Mouse (Mus musculus) G1E (cell line): ENCODE results near the gene Zfp62. TPM values are rescaled to one million over a fixed set of nuclear protein-coding genes. Genes with fewer than 3 reads are reported as not detected.

Experiments
- ATAC-seq: 2 replicates; pipeline ENCODE4 v1.8.0; 2016; ENCODE audit warnings: mild to moderate bottlenecking; ENCODE audit not compliant: insufficient number of reproducible peaks, poor library complexity, low FRiP score, severe bottlenecking; ENCODE audit errors: extremely low read depth
- DNase-seq: peaks from one replicate; pipeline ENCODE4 v3.0.0; 2012; ENCODE audit warnings: low spot score
- H3K27me3 ChIP-seq: 2 replicates; pipeline ENCODE4 v1.6.1; 2012; ENCODE audit warnings: mild to moderate bottlenecking, low read length, inconsistent platforms; ENCODE audit not compliant: insufficient read depth
- H3K36me3 ChIP-seq: replicated peaks from 2 replicates; pipeline ENCODE3; 2012; ENCODE audit warnings: mild to moderate bottlenecking, inconsistent platforms
- H3K4me1 ChIP-seq: 2 replicates; pipeline ENCODE4 v1.6.1; 2012; ENCODE audit warnings: low read depth, low read length, inconsistent platforms, mixed read lengths; ENCODE audit not compliant: insufficient read depth
- H3K4me3 ChIP-seq: 2 replicates; pipeline ENCODE4 v1.5.1; 2012; ENCODE audit warnings: low read depth, mild to moderate bottlenecking, inconsistent platforms, low read length, moderate library complexity, mixed read lengths
- H3K9me3 ChIP-seq: replicated peaks from 2 replicates; pipeline ENCODE4 v1.6.1; 2012; ENCODE audit warnings: inconsistent platforms
- CTCF ChIP-seq: IDR thresholded peaks from 2 replicates; pipeline ENCODE4 v1.5.1; 2012; ENCODE audit warnings: low read depth, low read length, inconsistent platforms, mixed read lengths
- GATA1 ChIP-seq: IDR thresholded peaks from 2 replicates; pipeline ENCODE4 v1.6.1; 2012; ENCODE audit warnings: borderline replicate concordance, low read length, inconsistent platforms, mixed read lengths
- GATA2 ChIP-seq: IDR thresholded peaks from 2 replicates; pipeline ENCODE4 v1.6.1; 2012; ENCODE audit warnings: low read depth, low read length, inconsistent platforms, borderline replicate concordance
- POLR2AphosphoS5 ChIP-seq: IDR thresholded peaks from 2 replicates; pipeline ENCODE4 v1.6.1; 2012; ENCODE audit warnings: low read depth, low read length, inconsistent platforms; ENCODE audit not compliant: insufficient replicate concordance
- TAL1 ChIP-seq: conservative IDR thresholded peaks from 2 replicates; pipeline ENCODE4 v1.6.1; 2012; ENCODE audit warnings: low read depth, low read length, inconsistent platforms, mixed read lengths
- polyA plus RNA-seq: library from polyadenylated mRNA; stranded (reverse); fragments of >175 nt; gene quantifications from 2 replicates; pipeline ENCODE4 v1.2.3, GENCODE M21; 2012
- total RNA-seq, 2 experiments: library from RNA; stranded (forward) in 1 of 2; stranded (reverse) in 1 of 2; fragments of 200-1000 nt in 1 of 2; fragments of >200 nt in 1 of 2; fragmentation: Nextera tagmentation in 1 of 2; gene quantifications; 2 replicates each; pipeline ENCODE4 v1.2.3; 2014 to 2017

Zfp62 gene
- total and polyA plus RNA-seq, 3 experiments = 13.3 to 143 (median 78.2) TPM

DNA sequence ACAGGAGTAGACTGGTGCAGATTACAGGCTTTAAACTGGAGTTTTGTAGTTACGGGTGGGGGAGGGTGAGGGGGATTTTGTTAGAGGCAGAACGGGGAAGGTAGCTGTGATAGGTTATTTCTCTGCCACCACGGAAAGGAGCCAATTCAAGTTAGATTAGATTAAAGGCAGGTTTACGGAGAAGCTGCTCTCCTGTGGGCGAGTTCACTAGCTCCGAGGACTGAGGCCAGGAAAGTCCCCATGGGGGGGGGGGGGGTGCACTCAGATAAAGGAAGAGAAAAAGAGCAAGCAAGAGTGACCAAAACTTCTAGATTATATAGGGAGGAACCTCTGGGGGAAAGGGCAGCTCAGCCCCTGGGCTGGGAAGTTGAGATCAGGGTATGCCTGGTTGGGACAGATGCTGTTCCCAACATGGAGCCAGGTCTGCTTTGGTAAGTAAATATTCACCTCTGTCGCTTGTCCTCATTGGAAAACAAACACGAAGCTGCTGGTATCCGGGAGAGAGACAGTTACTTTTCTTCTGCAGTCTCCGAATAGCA lies 500 bp upstream of the Zfp62 start:
- peaks cover 28% of the 10 kb centered on the region for H3K36me3 ChIP-seq
- DNase-seq (peak; percentile 7), ATAC-seq (no peak)
- TF ChIP-seq GATA2 (no peak), CTCF (no peak), TAL1 (no peak), POLR2AphosphoS5 (no peak), GATA1 (no peak)
- peak overlapping the region; percentile 85 for H3K4me3 ChIP-seq
- H3K4me1 ChIP-seq = peaks cover 36% of the 10 kb centered on the region
- no peaks in the 10 kb centered on the region for H3K27me3 ChIP-seq
- H3K9me3 ChIP-seq = 0 out of 2 replicates have a peak, but pooled peaks cover 2% of the 10 kb centered on the region

DNA sequence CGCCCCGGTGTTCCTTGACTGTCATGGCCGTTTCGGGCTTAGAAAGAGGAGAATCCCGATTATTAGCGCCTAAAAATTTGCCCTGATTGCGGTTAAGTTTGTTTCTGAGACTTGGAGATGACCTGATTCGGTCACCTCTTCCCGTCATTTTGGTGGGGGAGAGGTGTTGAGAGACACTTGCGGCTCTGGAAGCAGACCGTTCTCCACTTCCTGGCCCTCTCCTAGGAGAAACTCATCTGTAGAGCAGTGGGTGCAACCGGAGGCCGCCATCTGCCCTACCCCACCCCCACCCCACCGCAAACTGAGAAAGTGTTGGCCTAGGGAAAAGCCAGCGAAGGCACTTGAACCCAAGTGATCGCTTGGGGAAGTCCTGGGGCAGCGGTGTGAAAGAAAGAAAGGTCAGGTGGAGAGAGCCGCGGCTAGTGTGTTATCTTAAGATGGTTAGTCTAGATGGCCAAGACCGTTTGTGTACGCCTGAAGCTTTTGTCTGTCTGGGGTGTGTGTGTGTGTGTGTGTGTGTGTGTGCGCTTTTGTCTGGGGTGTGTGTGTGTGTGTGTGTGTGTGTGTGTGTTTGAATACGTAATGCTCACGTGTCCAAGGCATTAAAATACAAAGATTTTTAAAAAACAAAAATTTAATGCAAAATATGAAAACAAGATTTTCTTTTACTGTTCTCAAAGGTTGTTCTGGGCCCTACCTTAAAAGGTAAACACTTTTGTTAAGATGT lies 842 bp downstream of the Zfp62 start:
- DNase-seq (peak; percentile 45), ATAC-seq (0 out of 2 replicates have a peak, but pooled peaks have one; percentile 3)
- Histone ChIP-seq H3K4me3 (peak overlapping the region; percentile 85), H3K9me3 (no peaks in the 10 kb centered on the region), H3K4me1 (peaks cover 40% of the 10 kb centered on the region), H3K27me3 (no peaks in the 10 kb centered on the region), H3K36me3 (peaks cover 29% of the 10 kb centered on the region)
- TF ChIP-seq POLR2AphosphoS5 = no peak
- no peak for TF ChIP-seq TAL1
- TF ChIP-seq CTCF = no peak
- TF ChIP-seq GATA1 = no peak
- TF ChIP-seq GATA2 = no peak

DNA sequence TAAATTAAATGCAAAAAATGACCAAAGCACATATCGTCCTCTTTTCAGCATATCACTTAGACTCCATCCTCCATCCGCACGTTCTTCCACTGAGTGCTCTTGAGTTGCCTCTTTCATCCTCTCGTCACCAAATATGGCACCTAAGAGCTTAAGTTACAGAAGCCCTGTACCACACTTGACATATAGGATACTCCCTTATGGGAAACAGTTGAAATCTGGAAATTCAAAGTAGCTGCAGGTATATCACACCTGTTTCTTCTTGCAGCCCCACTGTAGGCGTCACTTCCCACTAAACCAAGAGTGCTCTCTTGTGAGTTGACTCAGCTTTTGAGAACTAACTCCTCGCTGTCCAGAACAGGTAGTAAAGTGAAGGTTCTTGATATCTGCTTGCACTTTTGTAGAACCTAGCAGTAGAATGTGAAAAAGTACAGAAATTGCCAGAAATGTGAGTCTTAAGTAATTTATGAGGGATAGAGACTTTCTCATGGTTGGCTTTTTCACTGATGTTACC lies 2.0 kb downstream of the Zfp62 start:
- Histone ChIP-seq H3K9me3 (no peaks in the 10 kb centered on the region), H3K4me3 (peak overlapping the region; percentile 27; the same call in 1 of the 2 replicates), H3K36me3 (peaks cover 34% of the 10 kb centered on the region), H3K27me3 (no peaks in the 10 kb centered on the region), H3K4me1 (peaks cover 48% of the 10 kb centered on the region)
- DNase-seq (no peak), ATAC-seq (no peak)
- no peak for TF ChIP-seq GATA2
- no peak for TF ChIP-seq POLR2AphosphoS5
- TF ChIP-seq TAL1 = no peak
- no peak for TF ChIP-seq CTCF
- no peak for TF ChIP-seq GATA1

DNA sequence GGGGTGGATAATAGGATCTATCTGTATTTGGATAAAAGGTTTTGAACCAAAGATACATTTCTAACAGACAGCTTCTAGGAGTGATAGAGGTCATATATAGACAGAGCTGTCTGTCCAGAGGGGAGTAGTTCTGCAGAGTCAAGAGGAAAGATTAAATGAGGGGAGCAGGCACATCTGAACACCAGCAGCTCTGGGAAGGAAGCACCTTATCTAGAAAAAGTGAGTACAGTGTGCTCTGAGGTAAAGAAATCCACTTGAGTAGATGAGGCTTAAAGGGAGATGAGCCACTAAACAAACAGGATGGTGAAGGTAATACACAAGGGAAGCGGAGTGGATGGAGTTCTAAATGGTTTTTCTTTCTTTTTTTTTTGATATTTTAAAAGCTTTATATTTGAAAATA lies 4.4 kb downstream of the Zfp62 start:
- peaks cover 47% of the 10 kb centered on the region for H3K36me3 ChIP-seq

DNA sequence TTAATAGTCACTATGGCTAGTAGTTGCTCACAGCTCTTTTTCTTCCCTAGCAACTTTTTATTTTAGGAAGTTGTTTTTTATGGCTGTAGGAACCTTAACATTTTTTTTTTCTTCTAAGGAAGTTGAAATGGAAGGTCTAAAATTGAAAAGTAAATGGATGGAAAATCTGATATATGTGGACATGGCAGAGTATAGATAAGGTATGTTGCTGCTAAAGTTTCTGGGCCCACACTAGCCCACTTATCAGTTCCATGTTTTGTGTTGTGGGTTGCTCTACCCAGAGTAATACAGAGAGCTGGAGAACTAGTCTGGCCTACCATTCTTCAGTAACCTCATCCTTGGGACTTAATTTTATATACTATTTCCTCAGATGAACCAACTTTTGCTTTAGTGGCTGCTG lies 9.5 kb downstream of the Zfp62 start:
- ATAC-seq (no peak), DNase-seq (no peak)
- peaks cover 71% of the 10 kb centered on the region for H3K36me3 ChIP-seq

More for the DNA sequence above, 4.4 kb downstream of the Zfp62 start:
- Histone ChIP-seq H3K4me1 (peaks cover 45% of the 10 kb centered on the region), H3K4me3 (no peak overlapping the region), H3K9me3 (no peaks in the 10 kb centered on the region), H3K27me3 (no peaks in the 10 kb centered on the region)
- ATAC-seq (no peak), DNase-seq (no peak)
- no peak for TF ChIP-seq TAL1

DNA sequence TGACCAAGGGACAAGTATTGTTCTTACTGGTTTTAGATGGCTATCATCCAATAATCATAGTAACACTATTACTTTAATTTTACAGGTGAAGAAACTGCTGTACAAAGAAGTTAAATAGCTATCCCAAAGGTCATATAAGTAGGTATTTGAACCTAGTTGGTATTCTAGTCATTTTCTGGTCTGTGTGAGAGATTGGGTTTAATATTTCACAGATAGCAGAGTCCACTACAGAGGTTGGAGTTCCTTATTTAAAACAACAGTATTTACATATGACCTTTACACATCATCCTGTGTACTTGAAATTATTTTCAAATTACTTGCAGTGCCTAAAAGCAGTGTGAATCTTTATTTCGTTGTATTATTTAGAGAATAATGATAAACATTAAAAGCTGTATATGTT lies 10.4 kb downstream of the Zfp62 start:
- ATAC-seq = no peak
- peaks cover 67% of the 10 kb centered on the region for H3K36me3 ChIP-seq
- H3K4me3 ChIP-seq = no peak overlapping the region
- H3K27me3 ChIP-seq = no peaks in the 10 kb centered on the region
- DNase-seq = no peak
- peaks cover 19% of the 10 kb centered on the region for H3K4me1 ChIP-seq
- H3K9me3 ChIP-seq = no peaks in the 10 kb centered on the region
- TF ChIP-seq GATA1 (no peak), CTCF (no peak), GATA2 (no peak), TAL1 (no peak), POLR2AphosphoS5 (no peak)

More for the DNA sequence above, 9.5 kb downstream of the Zfp62 start:
- peaks cover 24% of the 10 kb centered on the region for H3K4me1 ChIP-seq
- H3K9me3 ChIP-seq = no peaks in the 10 kb centered on the region
- TF ChIP-seq GATA2 (no peak), TAL1 (no peak), POLR2AphosphoS5 (no peak), GATA1 (no peak), CTCF (no peak)
- no peak overlapping the region for H3K4me3 ChIP-seq
- H3K27me3 ChIP-seq = no peaks in the 10 kb centered on the region
